Mouse (Mus musculus) forebrain, embryonic 13.5 days (tissue): Measurements from ENCODE around the gene H2-Q6. TPM values are rescaled to one million over a fixed set of nuclear protein-coding genes. Genes with fewer than 3 reads are reported as not detected.

Experiments used
- polyA plus RNA-seq: library from polyadenylated mRNA; unstranded; fragments of >200 nt; fragmentation: Nextera tagmentation; extraction: Ambion mirVana; gene quantifications from 2 replicates; pipeline ENCODE4 v1.2.1, GENCODE M21; 2015

The H2-Q6 gene
- polyA plus RNA-seq, 1 experiment from 2014 or later = 0.22 TPM

Other genes with a start within 250 kb of the H2-Q6 start
- 5.6 and 6.0 TPM in 2 replicates for gene Aif1, start 248.8 kb upstream of the H2-Q6 start, polyA plus RNA-seq
- gene Lst1, start 236.4 kb upstream of the H2-Q6 start, polyA plus RNA-seq = 3.5 and 4.2 TPM in 2 replicates
- 0.20 TPM in 1 of 2 replicates, not detected in the other for gene Ltb, start 230.4 kb upstream of the H2-Q6 start, polyA plus RNA-seq
- gene Tnf, start 222.8 kb upstream of the H2-Q6 start, polyA plus RNA-seq = not detected in 2 replicates
- gene Lta, start 219.5 kb upstream of the H2-Q6 start, polyA plus RNA-seq = 0.16 TPM in 1 of 2 replicates, not detected in the other
- 0.37 and 0.59 TPM in 2 replicates for gene Gm16181, start 204.0 kb upstream of the H2-Q6 start, polyA plus RNA-seq
- 20.8 and 24.3 TPM in 2 replicates for gene Atp6v1g2, start 191.2 kb upstream of the H2-Q6 start, polyA plus RNA-seq
- gene Nfkbil1, start 189.1 kb upstream of the H2-Q6 start, polyA plus RNA-seq = 10.5 and 11.2 TPM in 2 replicates
- 592 and 632 TPM in 2 replicates for gene Ddx39b, start 183.1 kb upstream of the H2-Q6 start, polyA plus RNA-seq
- 37.7 and 45.8 TPM in 2 replicates for gene H2-D1, start 162.1 kb upstream of the H2-Q6 start, polyA plus RNA-seq
- gene H2-Q1, start 104.4 kb upstream of the H2-Q6 start, polyA plus RNA-seq = not detected in 2 replicates
- gene H2-Q2, start 82.6 kb upstream of the H2-Q6 start, polyA plus RNA-seq = 0.14 and 0.15 TPM in 2 replicates
- 0.89 and 1.2 TPM in 2 replicates for gene H2-Q4, start 45.2 kb upstream of the H2-Q6 start, polyA plus RNA-seq
- 2.1 and 2.5 TPM in 2 replicates for gene H2-Q7, start 14.3 kb downstream of the H2-Q6 start, polyA plus RNA-seq
- 0.55 TPM in 1 of 2 replicates, not detected in the other for gene H2-Q10, start 45.2 kb downstream of the H2-Q6 start, polyA plus RNA-seq
- not detected in 2 replicates for gene Pou5f1, start 81.2 kb downstream of the H2-Q6 start, polyA plus RNA-seq
- gene Tcf19, start 92.0 kb downstream of the H2-Q6 start, polyA plus RNA-seq = 54.4 and 55.5 TPM in 2 replicates
- gene Cchcr1, start 92.2 kb downstream of the H2-Q6 start, polyA plus RNA-seq = 11.7 and 13.8 TPM in 2 replicates
- gene Psors1c2, start 108.4 kb downstream of the H2-Q6 start, polyA plus RNA-seq = 1.4 and 2.1 TPM in 2 replicates
- gene Cdsn, start 127.3 kb downstream of the H2-Q6 start, polyA plus RNA-seq = not detected in 2 replicates
- not detected in 2 replicates for gene 2300002M23Rik, start 142.6 kb downstream of the H2-Q6 start, polyA plus RNA-seq
- not detected in 2 replicates for gene Sfta2, start 176.7 kb downstream of the H2-Q6 start, polyA plus RNA-seq
- not detected in 2 replicates for gene Gm9573, start 201.8 kb downstream of the H2-Q6 start, polyA plus RNA-seq
- gene Mucl3, start 218.8 kb downstream of the H2-Q6 start, polyA plus RNA-seq = 0.06 TPM in 1 of 2 replicates, not detected in the other
- 12.7 and 17.0 TPM in 2 replicates for gene Vars2, start 242.7 kb downstream of the H2-Q6 start, polyA plus RNA-seq
- 36.3 and 42.6 TPM in 2 replicates for gene Gtf2h4, start 248.9 kb downstream of the H2-Q6 start, polyA plus RNA-seq